In the genomic region with DNA sequence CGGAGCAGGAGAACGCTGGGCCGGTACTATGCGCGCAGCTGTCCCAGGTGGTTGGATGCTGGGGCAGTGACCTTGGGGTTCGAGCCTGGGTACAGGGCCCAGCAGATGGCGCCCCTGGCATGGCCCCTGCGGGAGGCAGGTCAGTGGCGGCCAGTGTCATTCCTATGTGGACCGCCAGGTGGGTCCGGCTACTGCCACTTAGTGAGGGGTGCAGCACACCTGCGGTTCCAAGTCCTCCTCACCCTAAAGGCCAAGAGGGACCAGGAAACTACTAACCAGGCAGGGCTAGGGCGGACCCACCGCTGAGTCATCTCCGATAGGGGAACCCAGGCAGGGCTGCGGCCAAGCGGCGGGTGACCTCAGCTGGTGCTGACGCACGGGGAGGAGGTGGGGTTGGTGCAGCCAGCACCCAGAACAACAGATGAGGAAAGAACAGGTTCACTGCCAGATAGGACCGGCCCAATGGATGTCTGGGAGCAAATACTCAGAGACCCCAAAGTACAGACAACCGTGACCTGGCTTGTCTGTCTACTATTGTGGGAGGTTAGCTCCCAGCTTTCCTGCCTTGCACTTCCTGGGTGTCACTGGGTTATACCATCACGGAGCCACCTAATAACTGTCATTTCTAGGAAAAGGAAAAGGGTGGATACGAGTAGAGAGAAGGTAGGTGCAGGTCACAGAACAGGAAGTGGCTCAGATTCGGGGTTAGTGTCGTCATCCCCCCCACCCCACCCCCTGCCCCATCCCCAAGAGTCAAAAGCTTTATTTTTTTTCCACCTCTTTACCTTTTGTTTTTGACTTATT, we compare ENCODE assay signal across 8 mouse cellular contexts. TPM values are rescaled to one million over a fixed set of nuclear protein-coding genes. Genes with fewer than 3 reads are reported as not detected.
DNase-seq lines count a peak whose midpoint lies in the region; ATAC-seq and TF ChIP-seq lines count a peak whose summit lies in the region.

No protein-coding gene starts in this region.

- TF ChIP-seq EP300 in CH12.LX (IDR thresholded peaks at IDR 0.05; ENCODE audit: low read length): no peak

- peak; percentile 78 for ATAC-seq in heart, embryonic 12.5 days (ENCODE audit: insufficient number of reproducible peaks, low FRiP score)
- ATAC-seq in kidney, postnatal 0 days (replicated peaks; ENCODE audit: low FRiP score, low read depth): peak; percentile 34

- dilution Hi-C loops in CH12.LX (cut with MboI; ENCODE audit: extremely low pct_ligation_motif_present, extremely low pct_unique_long_range_greater_than_20kb, low sequenced_read_pairs): no loop called here

- peak; percentile 90 for DNase-seq in CH12.LX (ENCODE audit: extremely low read depth)
- DNase-seq in adrenal gland, adult 18-20 months (ENCODE audit: low spot score in 2 of 2): peak; percentile 76 to 81
- DNase-seq in embryo, embryonic 11 days: peak; percentile 77
- DNase-seq in kidney, postnatal 0 days (ENCODE audit: low spot score): peak; percentile 76
- peak; percentile 92 for DNase-seq in lung, postnatal 25 days (ENCODE audit: low spot score)
- DNase-seq in right cerebral cortex, postnatal 14 days: peak; percentile 68
- peak; percentile 89 to 93 for DNase-seq in urinary bladder, postnatal 36 days (ENCODE audit: low spot score in 2 of 2)

- no peaks in the 10 kb centered on the region for H3K9me3 ChIP-seq in CH12.LX (replicated peaks; ENCODE audit: low read length)
- H3K9me3 ChIP-seq in heart, embryonic 12.5 days (replicated peaks): no peaks in the 10 kb centered on the region
- H3K9me3 ChIP-seq in kidney, postnatal 0 days (replicated peaks; ENCODE audit: low read length): no peaks in the 10 kb centered on the region

- TF ChIP-seq RAD21 in CH12.LX (IDR thresholded peaks at IDR 0.05; ENCODE audit: low read depth, low read length): peak; percentile 79

- no peak overlapping the region; the same call in 1 of the 2 replicates for H3K9ac ChIP-seq in CH12.LX (ENCODE audit: insufficient read depth, low read depth)
- peak overlapping the region; percentile 39 for H3K9ac ChIP-seq in heart, embryonic 12.5 days
- 0 out of 2 replicates have a peak overlapping the region, but pooled peaks have one; percentile 1 for H3K9ac ChIP-seq in kidney, postnatal 0 days (ENCODE audit: low read depth, low read length)

- H3K36me3 ChIP-seq in CH12.LX (replicated peaks in 1 of 2; ENCODE audit: control insufficient read depth in 1 of 2, insufficient read depth in 1 of 2, low read length in 1 of 2): no peaks in the 10 kb centered on the region
- no peaks in the 10 kb centered on the region for H3K36me3 ChIP-seq in heart, embryonic 12.5 days
- H3K36me3 ChIP-seq in kidney, postnatal 0 days (ENCODE audit: insufficient read depth, low read length): no peaks in the 10 kb centered on the region

- no peaks in the 10 kb centered on the region for H3K79me2 ChIP-seq in CH12.LX (replicated peaks; ENCODE audit: control insufficient read depth, extremely low read depth, insufficient read depth, poor library complexity, severe bottlenecking)

- H3K4me1 ChIP-seq in CH12.LX (ENCODE audit: control insufficient read depth in 1 of 2, insufficient read depth in 2 of 2): peaks cover 10 to 57% of the 10 kb centered on the region in 2 experiments
- peaks cover 72% of the 10 kb centered on the region for H3K4me1 ChIP-seq in heart, embryonic 12.5 days (replicated peaks)
- H3K4me1 ChIP-seq in kidney, postnatal 0 days (replicated peaks; ENCODE audit: insufficient read depth, low read length): peaks cover 11% of the 10 kb centered on the region

- H3K4me2 ChIP-seq in CH12.LX (ENCODE audit: insufficient read depth, low read depth, poor library complexity, severe bottlenecking): peak overlapping the region; percentile 85
- peak overlapping the region; percentile 60 for H3K4me2 ChIP-seq in heart, embryonic 12.5 days
- H3K4me2 ChIP-seq in kidney, postnatal 0 days (ENCODE audit: low read length): peak overlapping the region; percentile 19; the same call in 1 of the 2 replicates

- no peak overlapping the region for H3K27ac ChIP-seq in CH12.LX (ENCODE audit: insufficient read depth, low read depth)
- peak overlapping the region; percentile 99 for H3K27ac ChIP-seq in heart, embryonic 12.5 days (ENCODE audit: poor library complexity, severe bottlenecking)
- H3K27ac ChIP-seq in kidney, postnatal 0 days: peak overlapping the region; percentile 100; the same call in 1 of the 2 replicates

- in situ Hi-C loops in CH12.LX (cut with MboI; ENCODE audit: low pct_ligation_motif_present, low pct_unique_long_range_greater_than_20kb, low sequenced_read_pairs): no loop called here

- no peak for TF ChIP-seq POLR2A in CH12.LX (IDR thresholded peaks at IDR 0.05; ENCODE audit: low read depth, low read length)

- TF ChIP-seq CTCF in CH12.LX (conservative IDR thresholded peaks at IDR 0.05 in 1 of 2, IDR thresholded peaks at IDR 0.05 in 1 of 2; ENCODE audit: low read depth in 2 of 2, low read length in 2 of 2): peak; percentile 24 to 99; a peak in 3 of 4 replicates
- TF ChIP-seq CTCF in kidney, postnatal 0 days (IDR thresholded peaks at IDR 0.05; ENCODE audit: low read depth): peak; percentile 82

- peak overlapping the region; percentile 12 to 32 (median 30) for H3K4me3 ChIP-seq in CH12.LX (replicated peaks in 1 of 3; ENCODE audit: low read depth in 2 of 3, low read length in 2 of 3, poor library complexity in 1 of 3)
- H3K4me3 ChIP-seq in heart, embryonic 12.5 days: peak overlapping the region; percentile 31
- H3K4me3 ChIP-seq in kidney, postnatal 0 days (replicated peaks; ENCODE audit: low read depth, low read length): no peak overlapping the region

- no peaks in the 10 kb centered on the region for H3K27me3 ChIP-seq in CH12.LX (replicated peaks)
- no peaks in the 10 kb centered on the region for H3K27me3 ChIP-seq in heart, embryonic 12.5 days (replicated peaks)
- no peaks in the 10 kb centered on the region for H3K27me3 ChIP-seq in kidney, postnatal 0 days (ENCODE audit: insufficient read depth, low read length)

- 18% methylated on average over 26 of the region's 26 CpGs for WGBS in heart, embryonic 12.5 days
- 23% methylated on average over 26 of the region's 26 CpGs for WGBS in kidney, postnatal 0 days

TF ChIP-seq in CH12.LX, 34 proteins besides CTCF, POLR2A, EP300 and RAD21 (continues in another document):
- TF ChIP-seq MYC (IDR thresholded peaks at IDR 0.05; ENCODE audit: low read depth, low read length): no peak
- peak; percentile 47; the same call in 1 of the 2 replicates for TF ChIP-seq SIN3A (IDR thresholded peaks at IDR 0.05; ENCODE audit: low read length)
- TF ChIP-seq TCF12 (IDR thresholded peaks at IDR 0.05; ENCODE audit: low read depth, low read length): peak; percentile 67; the same call in 1 of the 2 replicates
- TF ChIP-seq POLR2AphosphoS2 (IDR thresholded peaks at IDR 0.05; ENCODE audit: low read depth, low read length): no peak
- TF ChIP-seq UBTF (IDR thresholded peaks at IDR 0.05; ENCODE audit: low read depth, low read length): no peak
- no peak for TF ChIP-seq CHD1 (IDR thresholded peaks at IDR 0.05; ENCODE audit: low read depth, low read length)
- no peak; the same call in 1 of the 2 replicates for TF ChIP-seq MAFK (IDR thresholded peaks at IDR 0.05; ENCODE audit: insufficient replicate concordance, low read length)
- no peak for TF ChIP-seq USF2 (conservative IDR thresholded peaks at IDR 0.05; ENCODE audit: low read depth, low read length)
- no peak; the same call in 1 of the 2 replicates for TF ChIP-seq MAX (IDR thresholded peaks at IDR 0.05; ENCODE audit: low read length)
- TF ChIP-seq ZC3H11A (IDR thresholded peaks at IDR 0.05; ENCODE audit: low read depth, low read length): no peak
- TF ChIP-seq CHD2 (IDR thresholded peaks at IDR 0.05; ENCODE audit: low read length): no peak
- TF ChIP-seq HCFC1 (IDR thresholded peaks at IDR 0.05; ENCODE audit: low read depth, low read length): peak; percentile 47; the same call in 1 of the 2 replicates
- TF ChIP-seq E2F4 (IDR thresholded peaks at IDR 0.05; ENCODE audit: insufficient replicate concordance, low read depth, low read length): no peak
- no peak for TF ChIP-seq ZKSCAN1 (IDR thresholded peaks at IDR 0.05; ENCODE audit: borderline replicate concordance, low read depth, low read length)
- TF ChIP-seq MEF2A (IDR thresholded peaks at IDR 0.05; ENCODE audit: borderline replicate concordance, low read depth, low read length): peak; percentile 18; the same call in 1 of the 2 replicates
- peak; percentile 74 for TF ChIP-seq SMC3 (IDR thresholded peaks at IDR 0.05; ENCODE audit: low read depth, low read length)
- TF ChIP-seq PAX5 (IDR thresholded peaks at IDR 0.05; ENCODE audit: low read length): no peak
- TF ChIP-seq ETS1 (conservative IDR thresholded peaks at IDR 0.05; ENCODE audit: low read depth, low read length): peak; percentile 94
- no peak; the same call in 1 of the 2 replicates for TF ChIP-seq MAZ (IDR thresholded peaks at IDR 0.05; ENCODE audit: low read depth, low read length)
- TF ChIP-seq USF1 (IDR thresholded peaks at IDR 0.05; ENCODE audit: low read depth, low read length): no peak
- TF ChIP-seq BHLHE40 (IDR thresholded peaks at IDR 0.05; ENCODE audit: low read depth, low read length): peak; percentile 84

RNA-seq across cellular contexts. Expression of a gene that starts 5.4 kb away (rescaled TPM):
- 1,832 and 2,176 TPM in 2 replicates for total RNA-seq in CH12.LX (2012; rRNA removed)
- 2,424 and 2,484 TPM in 2 replicates for total RNA-seq in CH12.LX (2014; rRNA removed)
- polyA plus RNA-seq in CH12.LX (2012; ENCODE audit: insufficient read length, low read depth): 3,554 and 4,362 TPM in 2 replicates
- total RNA-seq in adrenal gland, adult 18-20 months (2021): 1,000 to 10,000 TPM in 1 of 2 experiments, 100 to 1,000 TPM in 1; 972 to 2,157 TPM
- polyA plus RNA-seq in heart, embryonic 12.5 days (2016; fragmentation: Nextera tagmentation; extraction: Ambion mirVana): 1,404 and 1,426 TPM in 2 replicates
- 2,251 and 2,404 TPM in 2 replicates for polyA plus RNA-seq in kidney, postnatal 0 days (2015; fragmentation: Nextera tagmentation; extraction: Ambion mirVana)

RNA-seq across cellular contexts. Expression of a gene that starts 7.6 kb away (rescaled TPM):
- total RNA-seq in CH12.LX (2012; rRNA removed) (0.25 TPM in 1 of 2 replicates, not detected in the other), CH12.LX (2014; rRNA removed) (not detected in 2 replicates)
- not detected in 2 replicates for polyA plus RNA-seq in CH12.LX (2012; ENCODE audit: insufficient read length, low read depth)
- total RNA-seq in adrenal gland, adult 18-20 months (2021): under 1 TPM in 1 of 2 experiments, not detected in 1; 0.33 TPM
- polyA plus RNA-seq in heart, embryonic 12.5 days (2016; fragmentation: Nextera tagmentation; extraction: Ambion mirVana): 0.17 and 0.63 TPM in 2 replicates
- polyA plus RNA-seq in kidney, postnatal 0 days (2015; fragmentation: Nextera tagmentation; extraction: Ambion mirVana): 1.3 and 1.5 TPM in 2 replicates

RNA-seq across cellular contexts. Expression of a gene that starts 24.9 kb away (rescaled TPM):
- total RNA-seq in CH12.LX (2012; rRNA removed) (17.7 and 19.6 TPM in 2 replicates), CH12.LX (2014; rRNA removed) (6.6 and 7.7 TPM in 2 replicates)
- 13.1 and 14.3 TPM in 2 replicates for polyA plus RNA-seq in CH12.LX (2012; ENCODE audit: insufficient read length, low read depth)
- total RNA-seq in adrenal gland, adult 18-20 months (2021): 10 to 100 TPM; 15.1 to 19.7 TPM
- polyA plus RNA-seq in heart, embryonic 12.5 days (2016; fragmentation: Nextera tagmentation; extraction: Ambion mirVana): 32.0 and 32.3 TPM in 2 replicates
- polyA plus RNA-seq in kidney, postnatal 0 days (2015; fragmentation: Nextera tagmentation; extraction: Ambion mirVana): 21.9 and 26.6 TPM in 2 replicates

Comparison
In these comparisons a context has a peak if more than half of its experiments do, and no peak if none do; other contexts are left out.
1. H3K4me2 ChIP-seq: peak in every context shown above with its lines; median percentile 85 in CH12.LX; 60 in heart, embryonic 12.5 days; 19 in kidney, postnatal 0 days.